Mouse (Mus musculus): ENCODE measurements around the gene BC024978.
"Not testable (repeated sequence)": the region's sequence is repeated elsewhere in the genome, so short reads cannot be mapped to it uniquely, and the experiment has no call there.

BC024978 gene

GRCm38 (mm10) chr7:27224877-27225575 is 29.4 kb downstream of the BC024978 start:
- DNase-seq (ENCODE audit: low read depth) = no peak

GRCm38 (mm10) chr7:27227276-27227675 is 31.7 kb downstream of the BC024978 start:
- DNase-seq (ENCODE audit: low read depth) = no peak

GRCm38 (mm10) chr7:27227676-27228075 is 32.1 kb downstream of the BC024978 start:
- DNase-seq (ENCODE audit: low read depth) = no peak

GRCm38 (mm10) chr7:27228281-27228821 is 32.8 kb downstream of the BC024978 start, which contains the start of gene Itpkc:
Gene Itpkc, minus strand, starts transcription at chr7:27228661.
- peak; percentile 96 for DNase-seq (ENCODE audit: low read depth)

GRCm38 (mm10) chr7:27228865-27229264 is 33.3 kb downstream of the BC024978 start:
- DNase-seq (ENCODE audit: low read depth) = no peak

- DNase-seq (ENCODE audit: low read depth) = no peak
These were observed 35.2 kb downstream of the BC024978 start for GRCm38 (mm10) chr7:27230781-27231180.

GRCm38 (mm10) chr7:27231693-27232331 is 36.2 kb downstream of the BC024978 start:
- no peak for DNase-seq (ENCODE audit: low read depth)

GRCm38 (mm10) chr7:27232781-27233281 is 37.2 kb downstream of the BC024978 start, which contains the start of gene Coq8b:
Gene Coq8b, plus strand, starts transcription at chr7:27233023.
- DNase-seq (ENCODE audit: low read depth) = peak; percentile 94

GRCm38 (mm10) chr7:27233300-27233699 is 37.7 kb downstream of the BC024978 start:
- DNase-seq (ENCODE audit: low read depth) = no peak

- DNase-seq (ENCODE audit: low read depth) = no peak
These were observed 40.1 kb downstream of the BC024978 start for GRCm38 (mm10) chr7:27235726-27236125.

- DNase-seq (ENCODE audit: low read depth) = no peak
These were observed 41.9 kb downstream of the BC024978 start for GRCm38 (mm10) chr7:27237527-27237926.

- no peak for DNase-seq (ENCODE audit: low read depth)
These were observed 43.0 kb downstream of the BC024978 start for GRCm38 (mm10) chr7:27238568-27238967.

GRCm38 (mm10) chr7:27243211-27243610 is 47.6 kb downstream of the BC024978 start:
- DNase-seq (ENCODE audit: low read depth) = no peak

GRCm38 (mm10) chr7:27244088-27244487 is 48.5 kb downstream of the BC024978 start:
- not testable (repeated sequence) for DNase-seq (ENCODE audit: low read depth)

- DNase-seq (ENCODE audit: low read depth) = no peak
These were observed 53.6 kb downstream of the BC024978 start for GRCm38 (mm10) chr7:27249146-27249545.

- DNase-seq (ENCODE audit: low read depth) = no peak
These were observed 54.3 kb downstream of the BC024978 start for GRCm38 (mm10) chr7:27249928-27250327.

GRCm38 (mm10) chr7:27251946-27252345 is 56.4 kb downstream of the BC024978 start:
- no peak for DNase-seq (ENCODE audit: low read depth)

GRCm38 (mm10) chr7:27255721-27256120 is 60.1 kb downstream of the BC024978 start:
- no peak for DNase-seq (ENCODE audit: low read depth)

- DNase-seq (ENCODE audit: low read depth) = no peak
These were observed 61.7 kb downstream of the BC024978 start for GRCm38 (mm10) chr7:27257046-27257851.

- DNase-seq (ENCODE audit: low read depth) = no peak
These were observed 62.2 kb downstream of the BC024978 start for GRCm38 (mm10) chr7:27257852-27258204.

- peak; percentile 87 for DNase-seq (ENCODE audit: low read depth)
These were observed 62.8 kb downstream of the BC024978 start, which contains the start of gene Numbl for GRCm38 (mm10) chr7:27258205-27258899. Gene Numbl, plus strand, starts transcription at chr7:27258433.
